Mouse (Mus musculus) spleen, adult 12 weeks (tissue): ENCODE measurements around the gene Gga1.

Source experiments
- DNase-seq: peaks from one replicate; pipeline ENCODE4 v3.0.0; 2022; ENCODE audit warnings: low spot score

Gga1 gene

GRCm38 (mm10) chr15:78914091-78914822 lies 37.3 kb downstream of the Gga1 start:
- no peak for DNase-seq

GRCm38 (mm10) chr15:78914823-78915659 lies 38.1 kb downstream of the Gga1 start:
- DNase-seq = no peak

- DNase-seq = no peak
Measured at GRCm38 (mm10) chr15:78915660-78916017, 38.6 kb downstream of the Gga1 start.

- no peak for DNase-seq
Measured at GRCm38 (mm10) chr15:78916052-78916826, 39.2 kb downstream of the Gga1 start.

- DNase-seq = no peak
Measured at GRCm38 (mm10) chr15:78918126-78918525, 41.1 kb downstream of the Gga1 start.

GRCm38 (mm10) chr15:78919914-78920313 lies 42.9 kb downstream of the Gga1 start:
- DNase-seq = no peak

GRCm38 (mm10) chr15:78922700-78923099 lies 45.7 kb downstream of the Gga1 start:
- DNase-seq = no peak

GRCm38 (mm10) chr15:78923585-78923984 lies 46.6 kb downstream of the Gga1 start:
- DNase-seq = no peak

GRCm38 (mm10) chr15:78925129-78925528 lies 48.1 kb downstream of the Gga1 start:
- DNase-seq = no peak

- DNase-seq = no peak
Measured at GRCm38 (mm10) chr15:78926021-78926919, 49.3 kb downstream of the Gga1 start, which contains the start of gene Lgals1. TSS of gene Lgals1 (plus strand) at chr15:78926725.

GRCm38 (mm10) chr15:78927021-78927787 lies 50.2 kb downstream of the Gga1 start:
- no peak for DNase-seq

GRCm38 (mm10) chr15:78927788-78928457 lies 50.9 kb downstream of the Gga1 start:
- DNase-seq = peak; percentile 46

- DNase-seq = no peak
Measured at GRCm38 (mm10) chr15:78928539-78928938, 51.5 kb downstream of the Gga1 start.

GRCm38 (mm10) chr15:78930192-78930706 lies 53.3 kb downstream of the Gga1 start:
- DNase-seq = no peak

GRCm38 (mm10) chr15:78930801-78931426 lies 53.9 kb downstream of the Gga1 start:
- DNase-seq = no peak

- DNase-seq = no peak
Measured at GRCm38 (mm10) chr15:78931577-78931976, 54.6 kb downstream of the Gga1 start.

GRCm38 (mm10) chr15:78934784-78935320 lies 57.9 kb downstream of the Gga1 start, which contains the start of gene Nol12:
TSS of gene Nol12 (plus strand) at chr15:78934933.
- peak; percentile 77 for DNase-seq

- DNase-seq = no peak
Measured at GRCm38 (mm10) chr15:78936403-78936802, 59.4 kb downstream of the Gga1 start.

GRCm38 (mm10) chr15:78937311-78937710 lies 60.3 kb downstream of the Gga1 start:
- DNase-seq = no peak
